Mouse (Mus musculus) kidney, postnatal 0 days (tissue): Measurements from ENCODE around the gene Tjap1. TPM values are rescaled to one million over a fixed set of nuclear protein-coding genes. Genes with fewer than 3 reads are reported as not detected.

Experiments
- ATAC-seq: fragments of 200-750 bp; cut with Nextera tagmentation; replicated peaks from 2 replicates; pipeline ENCODE4 v1.8.0; 2017; ENCODE audit warnings: low read depth, moderate number of reproducible peaks, moderate TSS enrichment, moderate library complexity; ENCODE audit not compliant: low FRiP score
- DNase-seq: peaks from one replicate; pipeline ENCODE4 v3.0.0-alpha.2; 2016; ENCODE audit warnings: low spot score
- H3K27ac ChIP-seq: fragments of 300-500 bp; sonication (generic); 2 replicates; pipeline ENCODE4 v1.5.1; 2014; ENCODE audit warnings: mild to moderate bottlenecking
- H3K27me3 ChIP-seq: fragments of 300-500 bp; sonication (generic); 2 replicates; pipeline ENCODE4 v1.6.1; 2014; ENCODE audit warnings: low read length, mixed read lengths; ENCODE audit not compliant: insufficient read depth
- H3K36me3 ChIP-seq: fragments of 300-500 bp; sonication (generic); 2 replicates; pipeline ENCODE4 v1.6.1; 2014; ENCODE audit warnings: low read length, mixed read lengths; ENCODE audit not compliant: insufficient read depth
- H3K4me1 ChIP-seq: fragments of 300-500 bp; sonication (generic); replicated peaks from 2 replicates; pipeline ENCODE4 v1.6.1; 2014; ENCODE audit warnings: antibody characterized with exemption, low read length, mixed read lengths; ENCODE audit not compliant: insufficient read depth
- H3K4me2 ChIP-seq: fragments of 300-500 bp; sonication (generic); 2 replicates; pipeline ENCODE4 v1.6.1; 2014; ENCODE audit warnings: mild to moderate bottlenecking, low read length, moderate library complexity, mixed read lengths
- H3K4me3 ChIP-seq: fragments of 300-500 bp; sonication (generic); replicated peaks from 2 replicates; pipeline ENCODE4 v1.5.1; 2014; ENCODE audit warnings: low read depth, low read length
- H3K9ac ChIP-seq: fragments of 300-500 bp; sonication (generic); 2 replicates; pipeline ENCODE4 v1.6.1; 2014; ENCODE audit warnings: low read depth, low read length
- H3K9me3 ChIP-seq: fragments of 300-500 bp; sonication (generic); replicated peaks from 2 replicates; pipeline ENCODE4 v1.6.1; 2016; ENCODE audit warnings: low read length, inconsistent platforms, mixed read lengths
- CTCF ChIP-seq: IDR thresholded peaks from 2 replicates; pipeline ENCODE4 v1.5.1; 2016; ENCODE audit warnings: antibody characterized with exemption, low read depth, mild to moderate bottlenecking, moderate library complexity
- WGBS: fragments of 180-500 bp; shearing (Covaris S2); extraction: QIAGEN DNeasy Blood & Tissue Kit; methylation state at CpG from one replicate; pipeline ENCODE4 v1.1.7; 2014; 5-methylcytosine and 5-hydroxymethylcytosine counted together
- polyA plus RNA-seq: library from polyadenylated mRNA; unstranded; fragments of >200 nt; fragmentation: Nextera tagmentation; extraction: Ambion mirVana; gene quantifications from 2 replicates; pipeline ENCODE4 v1.2.1, GENCODE M21; 2015

Tjap1 gene
- polyA plus RNA-seq, 1 experiment from 2014 or later = 28.2 TPM

GRCm38 (mm10) chr17:46268026-46268720, 14.7 kb downstream of the Tjap1 start:
- Histone ChIP-seq H3K4me1 (no peaks in the 10 kb centered on the region; the same call in 1 of the 2 replicates), H3K9ac (no peak overlapping the region), H3K36me3 (peaks cover 44% of the 10 kb centered on the region), H3K27me3 (no peaks in the 10 kb centered on the region), H3K4me2 (no peak overlapping the region), H3K9me3 (no peaks in the 10 kb centered on the region), H3K27ac (no peak overlapping the region), H3K4me3 (no peak overlapping the region)
- DNase-seq (no peak), ATAC-seq (no peak)
- WGBS = 72% methylated on average over 10 of the region's 10 CpGs
- no peak for TF ChIP-seq CTCF

GRCm38 (mm10) chr17:46267511-46267910, 15.3 kb downstream of the Tjap1 start:
- DNase-seq (no peak), ATAC-seq (no peak)
- no peak overlapping the region for H3K4me2 ChIP-seq
- no peak overlapping the region for H3K4me3 ChIP-seq
- H3K4me1 ChIP-seq = no peaks in the 10 kb centered on the region; the same call in 1 of the 2 replicates
- WGBS = 74% methylated on average over 7 of the region's 7 CpGs
- peaks cover 51% of the 10 kb centered on the region for H3K36me3 ChIP-seq
- H3K27ac ChIP-seq = no peak overlapping the region
- H3K9ac ChIP-seq = no peak overlapping the region
- H3K27me3 ChIP-seq = no peaks in the 10 kb centered on the region
- TF ChIP-seq CTCF = no peak
- H3K9me3 ChIP-seq = no peaks in the 10 kb centered on the region

GRCm38 (mm10) chr17:46266986-46267385, 15.8 kb downstream of the Tjap1 start:
- no peak for TF ChIP-seq CTCF
- Histone ChIP-seq H3K9ac (no peak overlapping the region), H3K27me3 (no peaks in the 10 kb centered on the region), H3K36me3 (peaks cover 56% of the 10 kb centered on the region), H3K4me2 (no peak overlapping the region), H3K4me3 (no peak overlapping the region), H3K4me1 (no peaks in the 10 kb centered on the region; the same call in 1 of the 2 replicates), H3K9me3 (no peaks in the 10 kb centered on the region), H3K27ac (no peak overlapping the region)
- DNase-seq = no peak
- no peak for ATAC-seq
- 50% methylated on average over 6 of the region's 6 CpGs for WGBS

- ATAC-seq = peak; percentile 41; the same call in 1 of the 2 replicates
- Histone ChIP-seq H3K4me1 (no peaks in the 10 kb centered on the region; the same call in 1 of the 2 replicates), H3K9ac (no peak overlapping the region), H3K36me3 (peaks cover 59% of the 10 kb centered on the region), H3K9me3 (no peaks in the 10 kb centered on the region), H3K4me3 (no peak overlapping the region), H3K4me2 (no peak overlapping the region), H3K27ac (peak overlapping the region; percentile 61), H3K27me3 (no peaks in the 10 kb centered on the region)
- peak; percentile 87 for DNase-seq
- peak; percentile 94 for TF ChIP-seq CTCF
- 23% methylated on average over 14 of the region's 14 CpGs for WGBS
Measured at GRCm38 (mm10) chr17:46265918-46266618, 16.8 kb downstream of the Tjap1 start.

- no peaks in the 10 kb centered on the region for H3K27me3 ChIP-seq
- H3K4me1 ChIP-seq = no peaks in the 10 kb centered on the region; the same call in 1 of the 2 replicates
- no peak for ATAC-seq
- H3K4me2 ChIP-seq = no peak overlapping the region
- no peak for DNase-seq
- H3K27ac ChIP-seq = no peak overlapping the region
- no peak for TF ChIP-seq CTCF
- no peak overlapping the region for H3K9ac ChIP-seq
- no peak overlapping the region for H3K4me3 ChIP-seq
- H3K9me3 ChIP-seq = no peaks in the 10 kb centered on the region
- H3K36me3 ChIP-seq = peaks cover 60% of the 10 kb centered on the region
- 81% methylated on average over 12 of the region's 12 CpGs for WGBS
Measured at GRCm38 (mm10) chr17:46265502-46265901, 17.3 kb downstream of the Tjap1 start.

GRCm38 (mm10) chr17:46262201-46262694, 20.6 kb downstream of the Tjap1 start:
- no peak for ATAC-seq
- Histone ChIP-seq H3K9ac (no peak overlapping the region), H3K27ac (no peak overlapping the region), H3K4me2 (no peak overlapping the region), H3K4me1 (no peaks in the 10 kb centered on the region; the same call in 1 of the 2 replicates), H3K9me3 (no peaks in the 10 kb centered on the region), H3K36me3 (peaks cover 64% of the 10 kb centered on the region), H3K27me3 (no peaks in the 10 kb centered on the region), H3K4me3 (no peak overlapping the region)
- no peak for TF ChIP-seq CTCF
- DNase-seq = no peak
- 92% methylated on average over 5 of the region's 5 CpGs for WGBS
